Mouse (Mus musculus): ENCODE measurements around the gene Rin3.

The Rin3 gene

DNA sequence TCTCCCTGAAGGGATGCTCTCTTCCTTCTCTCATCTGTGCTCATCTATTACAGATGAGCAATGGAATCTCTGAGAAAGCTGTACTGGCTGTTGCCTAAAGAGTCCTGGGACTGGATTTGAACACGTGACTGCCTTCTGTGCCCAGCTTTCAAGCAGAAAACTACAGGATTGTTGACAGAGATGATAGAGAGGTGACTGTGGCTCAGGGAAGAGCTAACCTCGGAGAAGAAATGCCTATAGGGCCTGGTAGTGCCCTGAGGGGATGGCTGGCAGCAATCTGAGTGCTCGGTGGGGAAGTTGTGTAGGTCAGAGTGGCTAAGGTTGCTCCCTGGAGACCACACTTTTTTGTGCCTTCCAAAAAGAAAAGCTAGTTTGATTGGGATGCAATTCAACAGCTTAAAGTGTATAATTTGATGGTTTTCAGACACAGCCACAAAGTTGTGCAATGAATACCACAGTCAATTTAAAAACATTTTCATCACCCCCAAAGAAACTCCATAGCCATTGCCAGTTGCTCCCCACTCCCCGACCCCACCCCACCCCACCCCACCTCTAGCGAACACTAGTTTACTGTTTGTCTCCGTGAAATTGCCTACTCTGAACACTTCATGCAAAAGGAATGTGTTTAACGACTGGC lies 1.9 kb upstream of the Rin3 start:
- no peak for DNase-seq (ENCODE audit: extremely low spot score, low spot score)

DNA sequence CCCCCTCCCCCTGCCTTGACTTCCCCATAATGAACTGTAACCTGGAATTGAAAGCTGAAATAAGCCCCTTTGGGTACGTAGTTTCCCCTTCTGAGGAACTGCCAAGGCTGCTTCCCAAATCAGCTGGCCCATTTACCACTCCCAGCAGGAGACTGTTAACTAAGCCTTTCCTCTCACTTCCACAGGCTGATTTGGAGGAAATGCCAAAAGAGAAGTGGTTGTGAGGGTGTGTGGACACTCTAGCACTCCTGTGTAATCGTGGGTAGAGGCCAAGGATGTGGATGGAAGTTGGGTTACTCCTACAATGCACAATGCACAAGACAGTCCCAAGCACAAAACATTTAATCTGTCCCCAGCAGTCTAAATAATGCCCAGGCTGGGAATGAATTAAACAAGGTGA lies 722 bp upstream of the Rin3 start:
- DNase-seq (ENCODE audit: extremely low spot score, low spot score) = no peak

DNA sequence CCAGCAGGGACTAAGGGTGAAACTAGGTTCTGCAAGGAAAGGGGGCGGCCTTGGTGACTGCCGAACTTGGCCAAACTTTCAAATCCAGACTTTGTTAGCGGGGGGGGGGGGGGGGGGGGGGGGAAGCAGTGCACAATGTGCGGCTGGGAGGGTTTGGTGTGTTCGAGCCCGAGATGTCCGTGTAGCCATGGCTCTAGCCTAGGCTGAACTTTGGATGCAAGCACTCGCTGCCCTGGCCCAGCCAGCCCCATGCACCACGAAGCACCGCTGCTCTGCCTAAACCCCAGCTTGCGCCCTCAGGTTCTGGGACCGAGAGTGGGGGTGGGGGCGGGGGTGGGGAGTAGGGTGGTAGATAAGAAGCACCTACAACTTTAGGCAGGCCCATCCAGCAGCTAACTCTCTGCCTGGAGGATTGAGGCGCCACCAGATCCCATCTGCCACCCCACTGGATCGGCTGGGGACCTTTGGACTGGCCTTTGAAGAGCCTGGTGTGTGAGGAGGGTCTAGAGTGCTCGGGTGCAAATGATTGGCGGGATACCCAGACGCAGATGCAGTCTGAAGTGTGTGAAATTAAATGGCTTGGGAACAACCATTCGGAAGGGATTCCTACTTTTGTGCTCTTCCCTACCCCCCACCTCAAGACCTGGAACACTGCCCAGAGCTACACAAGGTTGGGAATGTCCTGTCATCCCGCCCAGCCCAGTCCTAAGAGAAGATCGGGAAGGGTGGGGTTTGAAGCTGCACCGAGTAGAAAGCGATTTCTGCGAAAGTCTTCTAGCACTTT lies 827 bp downstream of the Rin3 start:
- DNase-seq (ENCODE audit: extremely low spot score, low spot score) = peak; percentile 61

DNA sequence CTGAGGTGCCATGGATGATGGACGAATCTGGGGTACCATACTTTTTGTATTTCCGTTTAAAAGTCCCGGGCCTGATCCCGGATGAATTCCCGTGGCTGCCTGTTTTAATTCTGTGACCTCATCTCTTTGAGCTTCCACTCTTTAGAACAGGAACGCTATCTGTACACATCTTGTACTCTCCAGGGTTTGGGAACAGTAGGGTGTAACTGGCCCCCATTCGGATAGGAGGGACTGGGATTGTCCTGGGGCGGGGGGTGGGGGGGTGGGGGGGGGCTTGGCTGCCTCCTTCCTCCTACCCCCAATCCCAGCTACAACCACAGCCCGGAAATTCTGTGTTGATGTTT lies 1.4 kb downstream of the Rin3 start:
- no peak for DNase-seq (ENCODE audit: extremely low spot score, low spot score)

DNA sequence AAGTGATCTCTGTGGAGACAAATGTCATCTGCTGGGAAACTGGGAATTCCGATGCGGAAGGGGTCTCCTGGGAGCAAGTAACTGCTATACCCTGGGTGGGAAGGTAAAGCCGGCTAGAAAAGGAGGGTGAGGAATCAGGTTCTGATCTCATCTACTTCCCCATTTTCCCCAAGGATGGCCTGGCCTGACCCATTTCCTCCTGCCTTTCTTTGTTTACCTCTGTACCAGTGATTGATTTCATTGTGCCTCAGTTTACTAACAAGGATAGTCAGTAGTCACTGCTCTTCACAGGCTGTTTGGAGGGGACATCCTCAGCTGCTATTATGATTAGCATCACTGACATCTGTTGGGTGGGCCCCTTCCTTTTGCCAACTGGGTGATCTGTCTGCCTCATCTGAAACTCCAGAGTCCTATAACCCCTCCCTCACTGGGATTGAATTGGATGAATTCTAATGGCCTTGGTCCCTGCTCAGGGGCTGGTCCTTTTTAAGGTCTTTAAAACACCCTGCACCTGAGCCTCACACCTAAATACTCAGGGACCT lies 1.8 kb downstream of the Rin3 start:
- no peak for DNase-seq (ENCODE audit: extremely low spot score, low spot score)

DNA sequence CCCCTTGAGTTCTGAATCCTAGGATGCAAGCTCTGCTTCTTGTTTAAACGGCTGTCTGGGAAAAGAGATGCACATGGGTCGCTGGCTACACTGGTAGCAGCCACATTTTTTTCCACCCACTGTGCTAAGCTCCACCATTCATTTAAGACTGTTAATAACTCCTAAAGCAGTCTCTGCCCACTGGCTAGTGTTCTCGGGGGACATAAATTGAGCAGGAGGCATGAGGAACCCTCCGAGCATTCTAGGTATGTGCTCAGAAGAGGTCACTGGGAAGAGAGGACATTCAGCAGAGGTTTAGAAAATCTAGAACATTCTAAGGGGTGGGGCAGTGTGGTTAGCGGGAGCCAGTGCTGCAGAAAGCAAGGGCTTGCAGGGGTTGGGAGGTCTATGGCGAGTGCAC lies 2.5 kb downstream of the Rin3 start:
- DNase-seq (ENCODE audit: extremely low spot score, low spot score) = no peak

DNA sequence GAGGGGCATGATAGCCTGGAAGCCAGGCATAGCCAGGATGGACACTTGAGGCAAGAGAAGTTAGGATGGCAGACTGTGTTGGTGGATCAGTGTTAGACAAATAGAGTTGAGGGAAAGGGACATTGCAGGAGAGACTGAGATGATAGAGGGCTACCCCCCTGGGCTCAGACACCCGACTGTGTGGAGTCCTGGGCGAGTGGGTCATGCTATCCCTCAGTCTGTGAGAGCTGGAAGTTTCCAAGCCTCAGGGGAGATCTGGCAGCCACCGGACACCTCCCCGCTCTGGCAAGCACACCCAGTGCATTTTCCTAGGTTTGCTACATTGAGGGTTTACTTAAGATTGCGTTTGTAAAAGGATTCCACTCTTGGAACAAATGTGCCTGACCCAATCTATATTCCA lies 2.9 kb downstream of the Rin3 start:
- DNase-seq (ENCODE audit: extremely low spot score, low spot score) = no peak

DNA sequence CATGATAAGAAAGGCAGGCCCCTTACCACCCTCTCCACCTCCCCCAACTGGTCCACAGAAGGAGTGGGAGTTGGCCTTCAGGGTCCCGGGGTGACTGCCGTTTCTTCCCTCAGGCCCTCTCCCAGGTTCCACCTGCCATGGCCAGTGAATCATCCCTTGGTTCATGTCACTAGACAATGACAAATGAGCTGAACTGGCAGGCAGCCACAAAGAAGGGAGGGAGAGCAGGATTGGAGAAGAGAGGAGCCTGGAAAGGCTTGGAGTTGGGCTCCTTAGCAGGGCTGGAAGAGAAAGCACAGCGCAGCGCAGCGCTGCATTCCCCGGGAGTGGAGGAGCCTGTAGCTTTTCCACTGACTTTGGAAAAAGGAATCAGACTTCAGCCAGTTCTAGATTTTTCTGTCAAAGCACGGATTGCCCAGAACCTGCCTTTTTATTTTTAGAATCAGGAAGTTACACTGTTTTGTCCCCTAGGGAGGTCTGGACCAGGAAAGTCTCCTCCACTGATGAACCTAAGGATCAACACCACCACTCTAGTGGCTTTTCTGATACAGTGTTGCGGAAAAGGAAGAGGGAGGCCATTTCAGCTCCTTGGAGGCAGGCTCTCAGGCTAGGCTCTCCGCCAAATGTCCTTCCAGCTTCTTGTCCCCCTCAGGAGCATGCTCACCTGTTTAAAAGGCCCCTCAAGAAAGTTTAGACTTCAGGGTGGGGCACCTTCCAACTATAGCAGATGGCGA lies 4.0 kb downstream of the Rin3 start:
- DNase-seq (ENCODE audit: extremely low spot score, low spot score) = no peak

DNA sequence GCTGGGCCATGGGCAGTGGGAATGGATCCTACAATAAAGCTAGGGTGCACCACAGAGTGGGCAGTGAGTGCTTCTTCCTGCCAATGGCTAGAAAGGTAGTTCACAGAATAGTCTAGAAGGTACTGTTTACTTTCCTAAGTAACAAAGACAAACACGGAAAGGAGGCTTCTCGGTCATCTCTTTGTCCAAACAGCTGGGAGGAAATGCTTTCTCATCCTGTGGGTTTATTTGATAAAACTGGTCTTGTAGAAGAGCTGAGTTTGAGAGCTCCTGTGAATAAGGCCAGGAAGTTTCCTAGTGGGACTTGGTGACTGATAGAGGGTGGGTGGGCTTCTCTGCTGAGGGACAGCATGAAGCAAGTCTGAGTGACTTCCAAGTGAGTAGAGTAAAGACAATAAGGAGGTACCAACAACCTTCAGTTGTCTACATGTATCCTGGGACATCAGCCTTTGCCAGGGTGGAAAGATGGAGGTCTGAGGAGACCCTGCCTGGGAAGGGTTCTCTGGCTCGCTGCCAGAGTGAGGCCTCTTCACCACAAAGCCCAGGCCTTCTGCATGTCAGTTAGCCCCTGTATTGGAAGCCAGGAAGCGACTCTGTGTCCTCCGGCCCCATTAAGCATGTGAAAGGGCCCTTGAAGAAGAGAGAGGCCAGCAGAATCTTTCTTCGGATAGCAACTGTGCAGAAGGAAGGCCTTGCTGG lies 5.2 kb downstream of the Rin3 start:
- no peak for DNase-seq (ENCODE audit: extremely low spot score, low spot score)

DNA sequence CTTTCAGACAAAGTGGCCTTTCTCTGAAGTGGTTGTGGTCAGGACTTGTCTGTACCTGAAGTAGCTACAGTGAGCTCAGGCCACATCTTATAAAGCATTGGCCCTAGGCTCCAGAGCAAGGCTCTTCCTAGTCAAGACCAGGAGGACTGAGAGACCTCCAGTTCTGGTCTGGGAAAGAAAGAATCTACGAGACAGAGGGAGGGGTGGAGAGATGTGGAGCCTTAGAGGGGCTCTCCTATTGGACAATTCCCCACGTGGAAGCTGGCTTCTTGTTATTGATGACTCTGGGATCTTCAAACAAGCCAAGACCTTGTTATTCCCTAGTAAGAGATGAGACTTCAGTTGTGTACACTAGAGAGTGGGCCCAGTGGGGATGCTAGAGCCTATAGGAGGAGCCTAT lies 6.0 kb downstream of the Rin3 start:
- no peak for DNase-seq (ENCODE audit: extremely low spot score, low spot score)

DNA sequence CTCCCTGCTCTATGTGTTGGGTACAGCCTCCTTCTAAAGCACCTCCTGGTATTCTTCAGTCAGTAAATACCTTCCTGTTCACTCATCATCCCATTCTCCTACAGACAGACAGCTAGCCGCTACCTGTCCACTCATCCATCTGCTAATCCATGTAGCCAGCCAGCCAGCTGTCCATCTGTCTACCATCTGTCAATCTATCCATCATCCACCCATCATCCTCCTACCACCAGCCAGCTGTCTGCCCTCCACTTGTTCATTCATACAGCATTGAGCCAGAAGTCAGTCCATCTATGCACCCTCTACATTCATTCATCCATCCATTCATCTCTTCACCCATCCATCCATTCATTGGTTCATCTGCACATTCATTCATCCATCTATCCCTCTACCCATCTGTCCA lies 6.7 kb downstream of the Rin3 start:
- no peak for DNase-seq (ENCODE audit: extremely low spot score, low spot score)

DNA sequence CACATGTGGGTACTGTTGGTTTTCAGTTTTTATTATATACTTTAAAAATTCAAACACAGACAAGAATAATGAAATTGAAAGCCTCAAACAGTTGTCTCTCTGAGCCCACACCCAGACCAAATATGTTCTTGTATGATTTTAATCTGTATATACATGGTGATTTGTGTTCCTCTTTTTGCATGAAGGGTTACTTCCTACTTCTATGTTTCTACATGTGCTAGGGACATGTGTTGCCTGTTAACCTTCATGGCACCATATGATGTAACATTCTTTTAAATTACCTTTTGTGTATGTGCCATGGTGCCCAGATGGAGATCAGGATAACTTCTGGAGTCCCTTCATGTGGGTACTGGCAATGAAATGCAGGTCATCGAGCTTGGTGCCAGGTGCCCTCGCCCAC lies 7.8 kb downstream of the Rin3 start:
- DNase-seq (ENCODE audit: extremely low spot score, low spot score) = no peak

DNA sequence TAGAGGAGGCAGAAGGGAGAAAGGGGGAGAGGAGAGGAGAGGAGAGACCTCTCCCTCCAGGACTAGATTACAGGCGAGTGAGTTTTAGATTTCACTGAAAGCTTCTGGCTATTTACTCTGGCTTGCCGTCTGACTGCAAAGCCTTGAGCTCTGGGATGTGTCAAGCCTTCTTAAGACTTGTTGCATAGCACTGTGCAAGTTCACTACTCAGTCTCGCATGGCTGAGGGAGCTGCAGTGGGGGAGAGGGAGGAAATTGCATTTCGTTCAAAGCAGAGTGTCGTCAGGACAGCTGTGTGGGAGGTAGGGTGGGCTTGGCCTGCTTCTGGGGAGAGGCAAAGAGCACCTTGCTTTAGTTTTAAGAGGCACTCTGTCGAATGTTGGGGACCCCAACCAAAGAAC lies 8.8 kb downstream of the Rin3 start:
- DNase-seq (ENCODE audit: extremely low spot score, low spot score) = no peak

DNA sequence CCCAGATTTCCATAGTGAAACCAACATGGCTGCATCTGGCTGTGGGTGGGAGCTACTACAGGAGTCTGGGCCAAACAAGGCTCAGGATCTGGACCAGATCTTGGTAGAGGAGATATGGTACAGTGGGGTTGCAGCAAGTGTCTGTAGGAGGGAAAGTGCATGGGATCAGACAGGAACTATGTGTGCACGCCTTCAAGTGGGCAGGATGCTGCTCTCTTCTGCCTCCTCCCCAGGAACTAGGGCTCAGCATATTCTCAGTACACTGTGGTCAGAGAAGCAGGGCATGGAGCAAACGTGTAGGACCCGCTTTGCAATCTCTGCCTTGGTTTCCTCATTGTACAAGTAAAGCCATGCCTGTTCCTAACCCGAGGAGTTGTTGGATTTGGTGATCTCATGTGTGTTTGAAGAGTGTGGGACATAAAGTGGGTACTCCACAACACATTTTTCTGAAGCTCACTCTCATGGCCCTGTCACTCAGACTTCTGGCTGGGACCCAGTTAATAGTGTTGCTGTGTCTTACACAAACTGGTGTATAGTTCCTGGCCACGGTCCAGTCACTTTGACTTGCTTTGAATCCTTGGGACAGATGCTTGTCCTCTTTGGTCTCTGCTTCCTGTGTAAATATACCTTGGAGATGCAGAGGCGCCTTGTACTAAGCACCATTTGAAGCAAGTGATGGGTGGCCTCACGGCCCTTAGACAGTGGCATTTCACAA lies 9.8 kb downstream of the Rin3 start:
- DNase-seq (ENCODE audit: extremely low spot score, low spot score) = no peak

DNA sequence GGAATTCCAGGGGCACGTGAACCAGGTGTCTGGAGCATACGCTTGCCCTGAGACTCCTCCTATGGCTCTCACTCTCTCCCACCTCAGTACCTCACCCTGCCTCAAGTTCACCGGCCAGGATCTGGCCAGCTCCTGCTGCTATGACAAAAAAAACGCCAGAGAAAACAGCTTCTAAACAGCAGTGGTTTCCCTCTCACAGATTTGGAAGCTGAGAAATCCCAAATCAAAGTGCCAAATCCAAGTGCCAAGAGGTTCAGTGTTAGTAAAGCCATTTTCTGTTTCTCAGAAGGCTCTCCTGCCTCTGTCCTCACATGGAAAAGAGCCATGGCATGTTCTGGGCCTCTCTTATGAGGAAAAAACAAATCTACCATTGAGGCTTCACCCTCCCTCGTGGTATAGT lies 11.8 kb downstream of the Rin3 start:
- DNase-seq (ENCODE audit: extremely low spot score, low spot score) = no peak

DNA sequence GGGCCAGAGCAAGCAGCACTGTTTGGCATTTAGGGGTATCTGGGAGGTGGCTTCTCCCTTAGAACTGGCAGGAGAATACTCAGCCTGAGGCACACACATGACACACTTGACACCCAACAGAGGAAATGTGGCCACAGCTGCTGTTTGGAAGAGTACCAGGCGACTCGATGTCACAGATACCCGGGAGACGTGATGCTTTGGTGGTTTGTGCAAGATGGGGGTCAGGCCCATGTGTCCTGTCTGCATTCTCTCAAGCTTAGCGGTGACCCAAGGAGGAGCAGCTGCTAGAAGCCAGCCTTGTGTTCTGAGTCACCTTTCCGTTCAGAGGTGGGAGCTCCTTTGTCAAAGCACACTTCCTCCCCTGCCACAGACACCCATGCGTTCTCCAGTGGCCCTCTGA lies 12.4 kb downstream of the Rin3 start:
- no peak for DNase-seq (ENCODE audit: extremely low spot score, low spot score)

DNA sequence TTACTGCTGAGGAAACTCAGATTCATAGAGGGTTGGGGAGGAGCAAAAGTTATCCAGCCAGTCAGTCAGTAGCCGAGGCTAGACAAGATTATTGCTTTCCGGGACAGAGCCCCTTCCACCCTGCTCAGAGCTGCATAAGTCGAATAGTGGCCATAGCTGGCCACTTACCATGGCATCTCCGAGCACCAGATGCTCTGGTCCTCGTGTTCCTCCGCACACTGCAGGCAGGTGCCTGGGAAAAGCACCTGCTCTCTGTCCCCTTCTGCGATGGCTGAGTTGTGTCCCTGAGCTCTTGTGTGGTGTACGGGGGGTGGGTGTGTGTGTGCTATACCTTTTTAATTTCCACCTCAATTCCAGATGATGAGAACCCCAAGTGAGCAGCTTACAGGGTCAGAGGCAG lies 12.8 kb downstream of the Rin3 start:
- DNase-seq (ENCODE audit: extremely low spot score, low spot score) = no peak

DNA sequence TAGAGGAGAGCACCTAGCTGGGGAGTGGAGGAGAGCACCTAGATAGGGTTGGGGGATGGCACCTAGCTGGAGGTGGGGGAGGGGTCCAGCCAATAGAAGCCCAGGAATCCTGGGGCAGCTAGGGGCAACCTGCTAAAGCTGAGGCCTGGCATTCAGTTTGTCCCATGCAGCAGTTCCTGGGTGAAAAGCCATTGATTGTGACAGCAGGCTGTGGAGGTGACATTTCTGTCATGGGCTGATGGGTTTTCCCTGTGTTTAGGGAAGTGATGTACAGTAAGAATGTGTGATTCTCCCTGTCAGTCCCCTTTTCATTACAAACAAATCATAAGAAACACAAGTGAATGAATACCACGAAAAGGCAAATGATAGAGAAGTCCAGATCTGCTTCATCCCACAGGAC lies 13.5 kb downstream of the Rin3 start:
- no peak for DNase-seq (ENCODE audit: extremely low spot score, low spot score)

DNA sequence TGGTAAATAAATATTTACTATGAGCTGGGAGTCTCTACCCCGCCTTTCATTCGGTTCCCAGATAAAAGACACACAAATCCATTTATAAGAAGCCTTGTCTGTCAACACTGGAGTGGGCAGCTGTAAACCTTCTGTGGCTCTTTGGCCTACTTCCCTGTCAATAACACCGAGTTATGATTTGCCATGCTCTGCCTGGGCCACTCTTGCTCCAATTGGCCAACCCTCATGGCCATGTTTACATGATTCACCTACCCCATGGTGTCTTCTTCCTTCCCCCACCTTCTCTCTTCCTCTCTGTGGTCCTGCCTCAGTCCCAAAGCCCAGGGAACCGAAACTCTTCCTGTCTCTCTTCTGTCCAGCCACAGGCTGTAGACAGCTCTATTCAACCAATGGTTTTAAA lies 14.1 kb downstream of the Rin3 start:
- no peak for DNase-seq (ENCODE audit: extremely low spot score, low spot score)

DNA sequence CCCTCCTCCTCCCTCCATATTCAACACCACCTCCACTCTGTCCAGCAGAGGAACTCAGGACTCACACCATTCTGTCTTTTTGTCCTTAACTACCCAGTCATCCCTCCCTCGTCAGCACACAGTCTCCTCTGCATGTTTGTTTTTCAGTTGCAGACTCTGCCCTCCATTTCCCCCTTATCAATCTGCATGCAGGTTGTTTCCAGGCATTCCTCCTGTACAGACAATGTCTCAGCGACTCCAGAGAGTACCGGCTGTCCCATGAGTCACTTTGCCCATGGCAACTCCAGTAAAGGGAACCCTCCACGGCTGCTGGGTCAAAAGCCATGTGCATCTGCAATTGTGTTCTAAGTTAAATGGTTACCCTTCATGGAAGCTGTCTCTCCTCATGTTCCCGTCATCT lies 16.4 kb downstream of the Rin3 start:
- DNase-seq (ENCODE audit: extremely low spot score, low spot score) = no peak

DNA sequence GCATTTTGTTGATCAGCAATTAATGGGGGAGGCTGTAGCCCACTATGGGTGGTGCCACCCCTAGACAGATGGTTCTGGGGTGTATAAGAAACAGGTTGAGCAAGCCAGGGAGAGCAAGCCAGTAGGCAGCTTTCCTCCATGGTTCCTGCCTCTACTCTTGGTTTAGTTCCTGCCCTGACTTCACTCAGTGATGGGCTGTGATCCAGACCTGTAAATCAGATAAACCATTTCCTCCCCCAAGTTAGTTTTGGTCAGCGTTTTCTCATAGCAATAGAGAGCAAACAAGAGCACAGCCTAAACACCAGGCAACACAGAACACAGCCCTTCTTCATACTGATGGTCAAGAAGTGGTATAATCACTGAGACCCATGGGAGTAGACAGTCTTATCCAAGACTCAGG lies 18.7 kb downstream of the Rin3 start:
- DNase-seq (ENCODE audit: extremely low spot score, low spot score) = no peak

All from neural tube, embryonic 10.5 days (tissue).